Mouse (Mus musculus) limb, embryonic 10.5 days (tissue): ENCODE results near the gene Btbd11. TPM values are rescaled to one million over a fixed set of nuclear protein-coding genes. Genes with fewer than 3 reads are reported as not detected.

Source experiments
- DNase-seq: peaks from one replicate; pipeline ENCODE4 v3.0.0-alpha.2; 2017; ENCODE audit warnings: low spot score
- H3K27ac ChIP-seq: fragments of 300-500 bp; sonication (generic); 2 replicates; pipeline ENCODE4 v1.5.1; 2016; ENCODE audit warnings: mild to moderate bottlenecking
- H3K27me3 ChIP-seq: fragments of 300-500 bp; sonication (generic); 2 replicates; pipeline ENCODE4 v1.6.1; 2016; ENCODE audit warnings: low read depth, mild to moderate bottlenecking; ENCODE audit not compliant: poor library complexity, severe bottlenecking
- H3K36me3 ChIP-seq: fragments of 300-500 bp; sonication (generic); 2 replicates; pipeline ENCODE4 v1.6.1; 2016; ENCODE audit warnings: mild to moderate bottlenecking, moderate library complexity
- H3K4me1 ChIP-seq: fragments of 300-500 bp; sonication (generic); 2 replicates; pipeline ENCODE4 v1.6.1; 2016
- H3K4me3 ChIP-seq: fragments of 300-500 bp; sonication (generic); 2 replicates; pipeline ENCODE4 v1.5.1; 2016; ENCODE audit warnings: mild to moderate bottlenecking, moderate library complexity
- H3K9me3 ChIP-seq: fragments of 300-500 bp; sonication (generic); replicated peaks from 2 replicates; pipeline ENCODE4 v1.6.1; 2016; ENCODE audit warnings: mild to moderate bottlenecking
- WGBS: fragments of 180-500 bp; shearing (Covaris S2); methylation state at CpG from one replicate; pipeline ENCODE4 v1.1.7; 2016; 5-methylcytosine and 5-hydroxymethylcytosine counted together
- polyA plus RNA-seq: library from polyadenylated mRNA; unstranded; fragments of >200 nt; fragmentation: Nextera tagmentation; extraction: Ambion mirVana; gene quantifications from 2 replicates; pipeline ENCODE4 v1.2.1, GENCODE M21; 2016

The Btbd11 gene
- polyA plus RNA-seq, 1 experiment from 2014 or later = 7.4 TPM

DNA sequence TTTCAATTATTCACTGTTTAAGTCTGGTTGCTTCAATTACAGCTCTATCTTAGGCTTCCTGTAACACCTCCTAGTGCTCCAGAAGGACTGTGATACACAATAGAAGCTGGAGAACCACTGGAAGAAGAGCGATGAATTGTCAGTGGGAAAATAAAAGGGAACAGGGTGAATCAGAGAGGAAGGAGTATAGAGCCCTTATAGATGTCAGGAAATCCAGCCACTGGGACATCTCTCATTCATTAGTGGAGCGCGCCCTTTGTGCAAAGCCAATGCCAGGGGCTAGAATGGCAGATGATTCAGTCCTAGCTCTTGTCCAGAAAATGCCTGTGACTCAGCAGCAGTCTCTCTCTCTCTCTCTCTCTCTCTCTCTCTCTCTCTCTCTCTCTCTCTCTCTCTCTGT, 59.3 kb downstream of the Btbd11 start:
- no peak for DNase-seq
- Histone ChIP-seq H3K4me3 (no peak overlapping the region), H3K9me3 (no peaks in the 10 kb centered on the region), H3K36me3 (no peaks in the 10 kb centered on the region), H3K4me1 (no peaks in the 10 kb centered on the region), H3K27me3 (no peaks in the 10 kb centered on the region), H3K27ac (no peak overlapping the region)
- WGBS = 91% methylated on average over 3 of the region's 3 CpGs

DNA sequence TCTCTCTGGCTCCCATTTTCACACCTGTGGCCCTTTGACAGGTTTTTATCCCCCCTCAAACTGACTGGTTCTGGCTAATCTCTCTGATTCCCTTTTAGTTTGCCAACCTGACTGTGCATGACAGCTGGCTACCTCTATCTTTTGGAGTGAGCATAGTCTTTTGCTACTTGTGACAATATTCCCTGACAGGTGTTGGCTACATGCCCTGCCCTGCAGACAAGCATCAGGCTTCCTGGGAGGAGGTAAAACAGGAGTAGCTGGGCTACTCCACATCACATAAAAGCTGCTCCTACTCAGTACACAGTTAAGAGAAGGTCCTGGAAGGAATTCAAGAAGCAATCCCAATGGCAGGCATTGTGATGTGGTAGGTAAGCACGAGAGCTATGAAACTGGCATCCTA, 60.1 kb downstream of the Btbd11 start:
- 90% methylated on average over 1 of the region's 1 CpGs for WGBS
- Histone ChIP-seq H3K36me3 (no peaks in the 10 kb centered on the region), H3K27me3 (no peaks in the 10 kb centered on the region), H3K4me3 (no peak overlapping the region), H3K4me1 (no peaks in the 10 kb centered on the region), H3K27ac (no peak overlapping the region), H3K9me3 (no peaks in the 10 kb centered on the region)
- no peak for DNase-seq

DNA sequence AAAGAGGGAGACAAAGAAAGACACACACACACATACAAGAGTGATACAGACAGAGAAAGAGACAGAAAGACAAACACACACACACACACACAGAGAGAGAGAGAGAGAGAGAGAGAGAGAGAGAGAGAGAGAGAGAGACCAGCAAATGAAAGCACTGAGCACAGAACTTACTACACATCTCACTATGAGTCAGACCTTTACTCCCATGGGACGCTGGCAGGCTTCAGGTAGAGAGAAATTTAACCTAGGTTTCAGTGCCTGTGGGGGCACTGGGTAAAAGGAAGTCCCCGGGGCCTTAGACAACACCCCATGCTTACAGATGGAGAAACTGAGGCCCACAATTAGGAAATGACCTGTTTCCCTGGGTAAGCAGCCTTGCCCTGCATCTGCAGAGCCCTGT, 61.3 kb downstream of the Btbd11 start:
- DNase-seq = no peak
- 81% methylated on average over 2 of the region's 2 CpGs for WGBS
- no peaks in the 10 kb centered on the region for H3K4me1 ChIP-seq
- no peaks in the 10 kb centered on the region for H3K9me3 ChIP-seq
- H3K4me3 ChIP-seq = no peak overlapping the region
- H3K27me3 ChIP-seq = no peaks in the 10 kb centered on the region
- no peaks in the 10 kb centered on the region for H3K36me3 ChIP-seq
- H3K27ac ChIP-seq = no peak overlapping the region

DNA sequence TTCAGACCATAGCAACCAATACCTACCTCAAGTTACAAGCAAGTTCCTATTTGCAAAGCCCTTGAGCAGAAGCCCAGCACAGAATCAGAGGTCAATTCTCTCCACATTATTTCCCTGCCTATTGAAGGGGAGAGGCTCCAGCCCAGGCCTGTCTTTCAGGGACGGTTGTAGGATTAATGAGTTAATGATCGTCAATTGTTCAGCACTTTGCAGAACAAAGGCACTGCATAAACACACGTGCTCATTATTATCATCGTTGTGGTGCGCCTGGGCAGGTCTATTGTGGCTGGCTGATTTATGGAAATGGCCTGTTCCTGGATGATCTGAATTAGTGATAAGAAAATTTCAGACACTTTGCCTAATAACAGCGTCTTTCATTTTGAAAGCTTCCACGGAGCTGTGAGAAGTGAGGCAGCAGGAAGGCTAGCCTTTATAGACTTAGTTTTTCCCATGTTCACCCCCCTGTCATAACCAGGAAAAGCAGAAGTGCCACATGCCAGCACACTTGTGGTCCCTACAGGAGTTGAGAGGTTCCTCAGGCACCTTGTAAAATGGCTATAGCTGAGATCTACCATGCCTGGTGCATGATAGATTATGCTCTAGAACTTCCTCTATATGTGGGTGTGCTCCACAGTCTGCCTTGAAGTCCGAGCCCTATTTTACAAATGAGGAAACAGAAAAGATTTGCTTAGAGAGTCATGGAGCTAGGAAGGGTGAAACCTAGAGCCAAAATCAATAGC, 65.2 kb downstream of the Btbd11 start:
- Histone ChIP-seq H3K4me3 (no peak overlapping the region), H3K4me1 (peaks cover 9% of the 10 kb centered on the region; the same call in 1 of the 2 replicates), H3K36me3 (no peaks in the 10 kb centered on the region), H3K27ac (no peak overlapping the region), H3K27me3 (no peaks in the 10 kb centered on the region), H3K9me3 (no peaks in the 10 kb centered on the region)
- DNase-seq = no peak
- WGBS = 47% methylated on average over 8 of the region's 8 CpGs

DNA sequence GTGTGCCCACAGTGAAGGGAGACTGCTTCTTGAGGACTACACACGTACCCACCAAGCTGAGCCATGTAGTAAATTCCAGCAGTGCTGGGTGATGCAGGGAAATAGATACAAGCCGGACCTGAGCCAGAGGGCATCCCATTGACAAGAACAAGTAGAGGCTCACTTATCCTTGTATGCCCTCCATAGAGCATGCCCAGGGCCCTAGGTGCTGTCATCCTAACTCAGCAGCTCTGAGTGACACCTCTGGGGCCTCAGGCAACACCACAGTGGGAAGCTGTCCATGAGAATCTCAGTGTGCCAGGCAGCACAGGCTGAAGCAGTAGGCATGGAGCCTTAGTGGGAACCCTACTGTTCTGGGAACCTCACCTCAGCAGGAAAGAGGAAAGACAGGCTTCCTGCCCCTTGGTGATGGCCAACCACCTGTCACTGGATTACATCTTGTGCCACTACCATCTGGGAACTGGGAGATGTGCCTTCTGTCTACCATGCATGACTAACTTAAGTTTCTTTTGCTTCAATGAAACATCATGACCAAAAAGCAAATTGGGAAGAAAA, 66.7 kb downstream of the Btbd11 start:
- Histone ChIP-seq H3K9me3 (no peaks in the 10 kb centered on the region), H3K4me3 (no peak overlapping the region), H3K4me1 (peaks cover 13% of the 10 kb centered on the region), H3K27me3 (no peaks in the 10 kb centered on the region), H3K27ac (no peak overlapping the region), H3K36me3 (no peaks in the 10 kb centered on the region)
- DNase-seq = no peak
- WGBS = 96% methylated on average over 2 of the region's 2 CpGs

DNA sequence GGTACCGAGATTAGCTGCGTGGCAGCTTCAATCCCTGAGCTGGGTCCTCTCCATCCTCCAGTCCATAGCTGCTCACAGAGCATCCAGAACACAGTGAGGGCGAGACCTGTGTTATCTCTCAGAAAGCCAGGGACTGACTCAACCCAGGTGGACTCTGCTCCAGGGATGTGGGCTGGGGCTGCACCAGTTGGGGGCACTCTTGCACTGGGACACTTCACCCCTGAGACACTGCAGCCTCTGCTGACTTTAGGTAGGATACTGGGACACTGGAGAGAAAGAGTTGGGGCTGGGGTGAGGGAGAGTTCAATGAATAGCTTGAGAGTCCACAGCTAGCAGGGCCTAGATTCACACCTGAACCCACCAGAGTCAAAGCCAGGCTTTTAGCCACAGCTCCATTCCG, 69.4 kb downstream of the Btbd11 start:
- Histone ChIP-seq H3K36me3 (no peaks in the 10 kb centered on the region), H3K27ac (no peak overlapping the region), H3K4me3 (no peak overlapping the region), H3K27me3 (no peaks in the 10 kb centered on the region), H3K9me3 (no peaks in the 10 kb centered on the region), H3K4me1 (peaks cover 22% of the 10 kb centered on the region)
- 49% methylated on average over 4 of the region's 4 CpGs for WGBS
- DNase-seq = no peak

DNA sequence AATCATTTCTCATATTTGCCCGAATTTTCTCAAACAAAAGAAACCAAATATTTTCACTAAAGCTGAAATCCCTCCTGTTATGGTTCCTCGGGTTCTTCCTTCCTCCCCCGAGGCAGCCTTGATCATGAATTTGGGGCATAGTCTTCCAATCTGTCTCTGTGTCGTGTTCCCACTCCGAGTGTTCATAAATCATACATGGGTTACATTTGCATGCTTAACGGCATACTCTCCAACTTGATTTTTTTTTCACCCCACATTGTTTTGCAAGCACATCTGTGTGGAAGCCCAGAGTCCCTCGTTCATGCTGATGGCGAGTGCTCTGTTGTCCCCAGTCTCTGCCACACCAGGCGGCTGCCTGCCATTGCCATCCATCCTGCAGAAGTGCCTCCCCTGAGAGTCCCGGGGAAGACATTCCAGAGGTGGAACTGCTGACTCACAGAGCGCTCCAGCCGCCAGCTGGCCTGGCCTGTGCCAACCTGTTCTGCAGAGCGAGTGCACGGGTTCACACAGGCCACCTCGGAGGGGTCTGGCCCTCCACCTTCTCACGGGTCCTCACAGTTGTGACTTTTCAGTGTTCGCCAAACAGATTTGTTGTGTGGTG, 72.2 kb downstream of the Btbd11 start:
- DNase-seq = peak; percentile 73
- no peak overlapping the region for H3K4me3 ChIP-seq
- WGBS = 51% methylated on average over 17 of the region's 17 CpGs
- H3K36me3 ChIP-seq = no peaks in the 10 kb centered on the region
- no peaks in the 10 kb centered on the region for H3K9me3 ChIP-seq
- 0 out of 2 replicates have a peak overlapping the region, but pooled peaks have one; percentile 17 for H3K27ac ChIP-seq
- H3K4me1 ChIP-seq = peaks cover 23% of the 10 kb centered on the region
- H3K27me3 ChIP-seq = no peaks in the 10 kb centered on the region

DNA sequence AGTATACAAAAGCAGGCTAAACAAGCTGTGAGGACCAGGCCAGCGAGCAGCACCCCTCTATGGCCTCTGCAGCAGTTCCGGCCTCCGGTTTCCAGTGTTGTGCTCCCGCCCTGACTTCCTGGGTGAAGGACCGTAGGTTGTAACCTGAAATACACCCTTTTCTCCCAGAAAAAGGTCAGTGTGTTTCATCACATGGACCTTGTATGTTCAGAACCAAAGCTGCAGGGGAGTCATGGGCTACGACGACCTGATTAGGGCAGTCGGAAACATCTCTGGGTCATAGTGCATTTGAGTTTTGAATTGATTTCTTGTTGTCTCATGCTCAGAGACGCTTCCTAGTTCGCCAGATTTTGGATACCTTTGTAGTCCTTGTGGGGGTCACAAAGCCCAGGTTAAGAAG, 74.1 kb downstream of the Btbd11 start:
- Histone ChIP-seq H3K9me3 (no peaks in the 10 kb centered on the region), H3K27me3 (no peaks in the 10 kb centered on the region), H3K36me3 (no peaks in the 10 kb centered on the region), H3K4me1 (peaks cover 29% of the 10 kb centered on the region), H3K27ac (no peak overlapping the region), H3K4me3 (no peak overlapping the region)
- DNase-seq = no peak
- WGBS = 94% methylated on average over 10 of the region's 10 CpGs

DNA sequence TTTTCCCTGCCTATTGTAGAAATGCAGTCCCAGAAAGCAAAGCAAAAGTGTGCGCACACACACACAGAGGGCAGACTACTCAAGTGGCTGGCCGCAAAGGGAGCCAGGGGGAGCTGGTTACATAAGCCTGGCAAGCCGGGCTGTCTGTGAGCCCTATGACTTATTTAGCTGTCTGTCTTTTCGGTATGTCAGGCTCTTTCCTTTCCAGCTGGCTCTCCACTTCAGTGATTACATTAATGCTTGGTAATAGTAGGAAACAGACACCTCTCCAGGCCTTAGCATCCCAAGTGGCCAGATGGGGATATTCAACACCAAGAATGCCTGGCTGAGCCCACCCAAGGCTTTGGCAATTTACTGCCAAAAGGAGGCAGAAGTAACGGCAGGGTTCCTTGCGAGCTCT, 77.5 kb downstream of the Btbd11 start:
- Histone ChIP-seq H3K27ac (no peak overlapping the region), H3K4me3 (no peak overlapping the region), H3K36me3 (no peaks in the 10 kb centered on the region), H3K4me1 (peaks cover 29% of the 10 kb centered on the region), H3K9me3 (no peaks in the 10 kb centered on the region), H3K27me3 (no peaks in the 10 kb centered on the region)
- WGBS = 45% methylated on average over 6 of the region's 6 CpGs
- no peak for DNase-seq

DNA sequence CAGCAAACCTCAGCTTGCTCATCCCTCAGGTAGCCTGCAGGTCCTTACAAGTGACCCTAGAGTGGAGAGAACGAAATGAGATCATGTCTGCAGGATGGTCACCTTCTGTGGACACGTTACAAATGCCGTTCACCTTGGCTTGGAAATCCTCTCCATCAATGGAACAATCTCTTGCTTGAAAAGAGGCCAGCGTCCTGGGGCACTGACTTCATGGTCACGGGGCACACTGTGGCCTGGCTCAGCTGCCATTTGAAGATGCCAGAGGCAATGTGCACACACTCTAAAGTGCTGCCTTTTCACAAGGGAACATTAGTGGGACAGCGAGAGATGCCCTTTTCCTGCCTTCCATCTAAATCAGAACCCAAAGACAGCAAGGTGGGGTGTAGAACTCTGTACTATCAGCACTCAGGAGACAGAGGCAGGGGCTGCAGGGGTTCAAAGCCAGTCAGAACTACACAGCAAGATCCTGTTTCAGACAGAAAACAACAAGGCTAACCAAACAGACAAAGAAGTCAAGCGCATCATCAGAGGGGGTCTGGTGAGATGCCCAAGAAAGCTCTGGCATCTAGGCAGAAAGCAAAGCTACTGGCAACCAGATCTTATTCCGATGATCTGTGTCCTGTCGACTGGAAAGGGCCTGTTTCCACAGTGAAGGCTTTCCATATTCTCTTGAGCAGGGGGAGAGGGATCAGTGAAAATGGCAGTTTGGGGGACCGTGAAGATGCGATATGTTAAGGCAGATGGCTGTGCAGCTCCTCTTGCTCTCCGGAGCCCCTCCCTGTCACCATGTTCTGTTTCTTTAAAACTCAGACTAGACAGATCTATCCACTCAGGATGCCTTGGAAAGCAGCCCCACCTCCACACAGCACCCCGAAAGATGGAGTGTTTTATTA, 79.1 kb downstream of the Btbd11 start:
- Histone ChIP-seq H3K9me3 (no peaks in the 10 kb centered on the region), H3K4me1 (peaks cover 29% of the 10 kb centered on the region), H3K27ac (no peak overlapping the region), H3K27me3 (no peaks in the 10 kb centered on the region), H3K4me3 (no peak overlapping the region), H3K36me3 (no peaks in the 10 kb centered on the region)
- no peak for DNase-seq
- 88% methylated on average over 13 of the region's 13 CpGs for WGBS

DNA sequence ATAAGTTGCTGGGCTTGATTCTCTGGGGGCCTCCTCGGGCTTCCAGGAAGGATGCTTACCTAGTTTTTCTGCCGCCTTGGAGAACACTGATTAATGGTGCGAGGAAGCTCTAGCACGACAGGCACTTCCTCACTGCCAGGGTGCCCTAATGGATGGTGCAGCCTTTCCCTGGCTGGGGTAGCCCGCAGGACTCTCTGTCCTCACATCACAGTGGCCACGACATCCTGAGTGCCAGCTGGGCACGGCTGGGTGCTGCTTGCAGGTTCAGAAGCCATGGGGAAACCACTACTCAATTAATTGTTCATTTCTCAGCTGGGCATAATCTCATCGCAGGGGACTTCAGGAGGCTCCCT, 79.8 kb downstream of the Btbd11 start:
- Histone ChIP-seq H3K36me3 (no peaks in the 10 kb centered on the region), H3K27ac (no peak overlapping the region), H3K4me3 (no peak overlapping the region), H3K4me1 (peaks cover 29% of the 10 kb centered on the region), H3K9me3 (no peaks in the 10 kb centered on the region), H3K27me3 (no peaks in the 10 kb centered on the region)
- no peak for DNase-seq
- WGBS = 53% methylated on average over 8 of the region's 8 CpGs

DNA sequence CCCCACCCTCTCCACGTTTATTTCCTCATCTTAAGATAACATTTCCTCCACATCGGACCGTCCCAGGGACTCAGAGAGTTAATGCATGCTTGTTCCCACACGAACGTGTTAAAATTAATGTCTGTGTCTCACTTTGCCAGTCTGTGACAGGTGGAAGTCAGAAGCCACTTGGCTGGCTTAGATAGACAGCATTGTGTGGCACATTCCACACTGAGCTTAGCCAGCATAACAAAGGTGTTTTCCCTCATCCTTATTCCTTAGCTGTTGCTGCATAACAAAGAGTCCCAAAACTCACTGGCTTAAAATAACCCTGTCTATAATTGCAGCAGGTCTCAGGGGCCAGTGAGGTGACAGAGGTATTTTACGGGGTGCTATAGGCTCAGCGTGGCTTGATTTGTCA, 80.8 kb downstream of the Btbd11 start:
- H3K27ac ChIP-seq = no peak overlapping the region
- H3K27me3 ChIP-seq = no peaks in the 10 kb centered on the region
- WGBS = 80% methylated on average over 7 of the region's 7 CpGs
- no peaks in the 10 kb centered on the region for H3K9me3 ChIP-seq
- DNase-seq = no peak
- no peak overlapping the region for H3K4me3 ChIP-seq
- no peaks in the 10 kb centered on the region for H3K36me3 ChIP-seq
- peaks cover 29% of the 10 kb centered on the region for H3K4me1 ChIP-seq

DNA sequence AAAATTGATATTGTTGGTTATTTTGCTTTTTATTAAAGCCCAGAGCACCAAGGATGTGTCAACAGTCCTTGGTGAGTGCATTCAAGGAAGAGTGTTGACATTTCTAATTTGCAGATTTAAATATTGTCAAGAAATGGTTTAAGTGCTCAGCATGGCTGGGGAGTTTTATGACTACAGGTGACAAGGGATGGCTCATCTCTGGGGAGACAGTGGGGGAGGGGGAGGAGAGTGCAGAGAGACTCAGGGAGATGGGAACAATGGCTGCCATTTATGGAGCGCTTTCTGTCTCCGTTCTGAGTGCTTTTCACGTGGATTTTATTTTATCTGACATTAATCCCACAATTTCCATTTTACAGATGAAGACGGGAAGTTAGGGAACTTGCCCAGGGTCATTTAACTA, 81.9 kb downstream of the Btbd11 start:
- Histone ChIP-seq H3K9me3 (no peaks in the 10 kb centered on the region), H3K36me3 (no peaks in the 10 kb centered on the region), H3K4me3 (no peak overlapping the region), H3K4me1 (peaks cover 29% of the 10 kb centered on the region), H3K27ac (no peak overlapping the region), H3K27me3 (no peaks in the 10 kb centered on the region)
- 80% methylated on average over 4 of the region's 4 CpGs for WGBS
- no peak for DNase-seq
